Mouse (Mus musculus): Measurements from ENCODE around the gene Plekha3. TPM values are rescaled to one million over a fixed set of nuclear protein-coding genes. Genes with fewer than 3 reads are reported as not detected.

Plekha3 gene
- polyA plus RNA-seq, 1 experiment from 2014 or later, result 5.7 TPM

DNA sequence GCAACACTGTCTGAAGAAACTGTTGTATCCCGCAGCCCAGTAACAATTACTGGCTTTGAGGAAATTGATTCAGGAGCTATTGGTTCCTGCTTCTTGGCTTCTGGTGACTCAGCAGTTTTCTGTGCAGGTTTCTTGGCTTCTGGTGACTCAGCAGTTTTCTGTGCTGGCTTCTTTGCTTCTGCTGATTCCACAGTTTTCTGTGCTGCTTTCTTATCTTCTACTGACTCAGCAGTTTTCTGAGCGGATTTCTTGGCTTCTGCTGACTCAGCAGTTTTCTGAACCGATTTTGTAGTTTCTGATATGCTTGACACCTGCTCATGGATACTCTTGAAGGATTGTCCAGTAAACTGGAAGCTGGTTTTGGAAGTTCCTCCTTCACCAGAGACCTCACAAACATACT is 33.4 kb downstream of the Plekha3 start:
- Histone ChIP-seq H3K27ac (replicated peaks) (no peak overlapping the region), H3K4me3 (no peak overlapping the region), H3K4me1 (no peaks in the 10 kb centered on the region), H3K36me3 (peaks cover 100% of the 10 kb centered on the region), H3K9me3 (peaks cover 6% of the 10 kb centered on the region; the same call in 1 of the 2 replicates), H3K27me3 (replicated peaks) (no peaks in the 10 kb centered on the region), H3K9ac (no peak overlapping the region), H3K4me2 (no peak overlapping the region)
- no peak for ATAC-seq (ENCODE audit: extremely low read depth, insufficient number of reproducible peaks, low FRiP score, low TSS enrichment)
- WGBS, result 77% methylated on average over 3 of the region's 3 CpGs

GRCm38 (mm10) chr2:76714984-76715383 is 39.9 kb downstream of the Plekha3 start:
- H3K9me3 ChIP-seq, result peaks cover 6% of the 10 kb centered on the region; the same call in 1 of the 2 replicates
- no peak overlapping the region for H3K9ac ChIP-seq
- no peaks in the 10 kb centered on the region for H3K4me1 ChIP-seq
- H3K27me3 ChIP-seq (replicated peaks), result no peaks in the 10 kb centered on the region
- H3K27ac ChIP-seq (replicated peaks), result no peak overlapping the region
- 65% methylated on average over 8 of the region's 8 CpGs for WGBS
- peaks cover 100% of the 10 kb centered on the region for H3K36me3 ChIP-seq
- ATAC-seq (ENCODE audit: extremely low read depth, insufficient number of reproducible peaks, low FRiP score, low TSS enrichment), result no peak
- no peak overlapping the region for H3K4me2 ChIP-seq
- H3K4me3 ChIP-seq, result no peak overlapping the region

- no peak for ATAC-seq (ENCODE audit: extremely low read depth, insufficient number of reproducible peaks, low FRiP score, low TSS enrichment)
- H3K4me1 ChIP-seq, result no peaks in the 10 kb centered on the region
- H3K36me3 ChIP-seq, result peaks cover 98% of the 10 kb centered on the region
- H3K9me3 ChIP-seq, result 0 out of 2 replicates have a peak, but pooled peaks cover 5% of the 10 kb centered on the region
- no peak overlapping the region for H3K9ac ChIP-seq
- no peaks in the 10 kb centered on the region for H3K27me3 ChIP-seq (replicated peaks)
- WGBS, result 94% methylated on average over 14 of the region's 14 CpGs
- no peak overlapping the region for H3K4me3 ChIP-seq
- H3K27ac ChIP-seq (replicated peaks), result no peak overlapping the region
- H3K4me2 ChIP-seq, result no peak overlapping the region
Measured at GRCm38 (mm10) chr2:76719650-76720049, 44.6 kb downstream of the Plekha3 start.

Other genes starting within 250 kb of the Plekha3 start
- gene Prkra, start 27.3 kb upstream of the Plekha3 start, polyA plus RNA-seq (2015; fragmentation: Nextera tagmentation; extraction: Ambion mirVana), result 31.8 and 35.1 TPM in 2 replicates
- 0.11 TPM in 1 of 2 replicates, not detected in the other for gene Pjvk, start 26.8 kb upstream of the Plekha3 start, polyA plus RNA-seq (2015; fragmentation: Nextera tagmentation; extraction: Ambion mirVana)
- 62.4 and 64.8 TPM in 2 replicates for gene Fkbp7, start 2.2 kb upstream of the Plekha3 start, polyA plus RNA-seq (2015; fragmentation: Nextera tagmentation; extraction: Ambion mirVana)

All from heart, embryonic 13.5 days (tissue).